Mouse (Mus musculus) forebrain, embryonic 11.5 days (tissue): ENCODE data around the gene Naf1. TPM values are rescaled to one million over a fixed set of nuclear protein-coding genes. Genes with fewer than 3 reads are reported as not detected.

Experiments used
- ATAC-seq: fragments of 200-750 bp; cut with Nextera tagmentation; replicated peaks from 2 replicates; pipeline ENCODE4 v1.8.0; 2017; ENCODE audit warnings: moderate TSS enrichment; ENCODE audit not compliant: low FRiP score
- DNase-seq: peaks from one replicate; pipeline ENCODE4 v3.0.0-alpha.2; 2017; ENCODE audit warnings: low spot score
- H3K27ac ChIP-seq: fragments of 300-500 bp; sonication (generic); 2 replicates; pipeline ENCODE4 v1.5.1; 2014; ENCODE audit warnings: low read depth, low read length
- H3K27me3 ChIP-seq: fragments of 300-500 bp; sonication (generic); 2 replicates; pipeline ENCODE4 v1.6.1; 2014; ENCODE audit warnings: mild to moderate bottlenecking, low read length, mixed read lengths; ENCODE audit not compliant: control insufficient read depth, insufficient read depth
- H3K36me3 ChIP-seq: fragments of 300-500 bp; sonication (generic); 2 replicates; pipeline ENCODE4 v1.6.1; 2014; ENCODE audit warnings: mild to moderate bottlenecking, low read length, moderate library complexity, mixed read lengths; ENCODE audit not compliant: control insufficient read depth, insufficient read depth
- H3K4me1 ChIP-seq: fragments of 300-500 bp; sonication (generic); replicated peaks from 2 replicates; pipeline ENCODE4 v1.6.1; 2014; ENCODE audit warnings: low read length, mixed read lengths; ENCODE audit not compliant: control insufficient read depth, insufficient read depth
- H3K4me2 ChIP-seq: fragments of 300-500 bp; sonication (generic); 2 replicates; pipeline ENCODE4 v1.6.1; 2014; ENCODE audit warnings: low read depth, mild to moderate bottlenecking, low read length, moderate library complexity, mixed read lengths; ENCODE audit not compliant: severe bottlenecking
- H3K4me3 ChIP-seq: fragments of 300-500 bp; sonication (generic); 2 replicates; pipeline ENCODE4 v1.5.1; 2014; ENCODE audit warnings: low read depth, low read length
- H3K9ac ChIP-seq: fragments of 300-500 bp; sonication (generic); 2 replicates; pipeline ENCODE4 v1.6.1; 2014; ENCODE audit warnings: low read length
- H3K9me3 ChIP-seq: fragments of 300-500 bp; sonication (generic); 2 replicates; pipeline ENCODE4 v1.6.1; 2016; ENCODE audit warnings: low read length, mixed read lengths; ENCODE audit not compliant: control insufficient read depth
- whole genome bisulfite sequencing: fragments of 180-500 bp; shearing (Covaris S2); extraction: QIAGEN DNeasy Blood & Tissue Kit; methylation state at CpG from one replicate; pipeline ENCODE4 v1.1.7; 2014; 5-methylcytosine and 5-hydroxymethylcytosine counted together
- polyA plus RNA-seq: library from polyadenylated mRNA; unstranded; fragments of >200 nt; fragmentation: Nextera tagmentation; extraction: Ambion mirVana; gene quantifications from 2 replicates; pipeline ENCODE4 v1.2.1, GENCODE M21; 2014

Naf1 gene
- 5.6 and 5.9 TPM in 2 replicates for polyA plus RNA-seq

DNA sequence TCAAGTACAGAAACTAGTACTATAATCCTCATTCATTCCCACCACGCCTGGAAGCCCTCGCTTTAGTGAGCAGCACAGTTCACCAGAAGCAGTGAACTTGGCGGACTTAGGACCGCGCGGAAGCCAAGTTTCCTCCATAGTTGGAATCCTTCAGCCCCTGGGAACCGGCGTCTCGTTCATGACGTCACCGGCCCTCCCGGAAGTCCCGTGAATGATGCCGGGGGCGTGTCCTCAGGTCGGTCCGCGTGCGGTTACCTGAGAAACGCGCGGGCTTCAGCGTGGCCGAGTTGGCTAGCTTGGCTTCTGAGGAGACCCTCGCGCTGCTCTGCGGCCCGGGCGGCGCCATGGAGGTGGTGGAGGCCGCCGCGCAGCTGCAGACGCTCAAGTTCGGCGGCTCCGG is at the start of gene Naf1:
Gene Naf1 (plus strand): TSS at position 195 of the 400 bp plus-strand sequence.
- no peaks in the 10 kb centered on the region for H3K36me3 ChIP-seq
- H3K9me3 ChIP-seq, result no peaks in the 10 kb centered on the region
- under 1% methylated on average over 36 of the region's 37 CpGs for WGBS

GRCm38 (mm10) chr8:66860921-66861588 is 1.0 kb downstream of the Naf1 start:
- Histone ChIP-seq H3K4me2 (peak overlapping the region; percentile 73), H3K9ac (peak overlapping the region; percentile 78), H3K4me3 (peak overlapping the region; percentile 72), H3K27ac (no peak overlapping the region), H3K27me3 (no peaks in the 10 kb centered on the region), H3K9me3 (no peaks in the 10 kb centered on the region), H3K36me3 (no peaks in the 10 kb centered on the region), H3K4me1 (0 out of 2 replicates have a peak, but pooled peaks cover 4% of the 10 kb centered on the region)
- under 1% methylated on average over 38 of the region's 46 CpGs for WGBS
- DNase-seq (peak; percentile 80), ATAC-seq (peak; percentile 70)

More for the DNA sequence above, at the start of gene Naf1:
- Histone ChIP-seq H3K27me3 (no peaks in the 10 kb centered on the region), H3K4me3 (peak within 1 kb of the TSS; percentile 72), H3K4me1 (0 out of 2 replicates have a peak, but pooled peaks cover 4% of the 10 kb centered on the region), H3K27ac (peak within 1 kb of the TSS; percentile 66; the same call in 1 of the 2 replicates), H3K4me2 (peak within 1 kb of the TSS; percentile 73), H3K9ac (peak within 1 kb of the TSS; percentile 78)
- DNase-seq (peak; percentile 97), ATAC-seq (peak; percentile 97)

DNA sequence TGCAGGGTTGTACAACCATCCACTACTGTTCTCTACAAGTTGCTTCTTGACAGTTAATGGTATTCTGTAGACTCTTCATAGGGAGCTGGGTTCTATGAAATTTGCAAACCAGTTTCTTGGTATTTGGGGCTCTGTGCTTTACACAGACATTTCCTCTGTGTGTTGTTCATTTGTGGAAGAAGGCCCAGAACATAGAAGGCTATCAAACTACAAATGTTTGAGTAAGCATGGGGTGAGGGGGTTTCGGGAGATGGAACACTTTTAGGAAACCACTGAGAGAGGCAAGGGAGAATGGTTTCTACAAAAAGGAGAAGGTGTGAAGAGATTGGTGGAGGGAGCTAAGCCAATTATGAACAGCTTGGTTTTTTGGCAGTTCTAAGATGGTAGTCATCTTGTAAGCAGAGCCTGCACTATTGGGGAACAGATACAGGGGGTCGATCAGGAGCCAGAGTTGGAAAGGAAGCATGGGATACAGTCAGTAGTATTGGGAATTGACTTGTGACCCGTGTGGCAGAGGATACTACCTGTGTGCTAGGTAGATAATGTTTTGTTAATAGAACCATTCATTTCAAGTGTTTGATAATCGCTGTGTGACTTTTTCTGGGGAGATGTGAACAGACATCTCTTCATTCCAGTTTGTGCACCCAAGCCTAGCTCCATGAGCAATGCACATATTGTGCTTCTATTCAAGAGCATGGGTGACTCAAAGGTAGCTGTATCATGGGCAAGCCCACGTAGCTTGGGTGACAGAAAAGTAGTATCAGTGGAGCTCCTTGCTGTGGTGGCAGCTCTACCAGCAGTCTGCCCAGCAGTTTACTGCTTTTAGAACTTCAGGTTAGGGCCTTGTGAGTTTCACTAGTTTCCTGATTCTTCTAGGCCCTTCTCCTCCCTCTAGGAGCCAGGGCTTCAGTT is 1.8 kb downstream of the Naf1 start:
- ATAC-seq (no peak), DNase-seq (no peak)
- Histone ChIP-seq H3K36me3 (no peaks in the 10 kb centered on the region), H3K4me2 (peak overlapping the region; percentile 73), H3K4me1 (0 out of 2 replicates have a peak, but pooled peaks cover 4% of the 10 kb centered on the region), H3K9me3 (no peaks in the 10 kb centered on the region), H3K4me3 (peak overlapping the region; percentile 72), H3K9ac (peak overlapping the region; percentile 78), H3K27ac (no peak overlapping the region), H3K27me3 (no peaks in the 10 kb centered on the region)
- WGBS, result 52% methylated on average over 5 of the region's 5 CpGs

DNA sequence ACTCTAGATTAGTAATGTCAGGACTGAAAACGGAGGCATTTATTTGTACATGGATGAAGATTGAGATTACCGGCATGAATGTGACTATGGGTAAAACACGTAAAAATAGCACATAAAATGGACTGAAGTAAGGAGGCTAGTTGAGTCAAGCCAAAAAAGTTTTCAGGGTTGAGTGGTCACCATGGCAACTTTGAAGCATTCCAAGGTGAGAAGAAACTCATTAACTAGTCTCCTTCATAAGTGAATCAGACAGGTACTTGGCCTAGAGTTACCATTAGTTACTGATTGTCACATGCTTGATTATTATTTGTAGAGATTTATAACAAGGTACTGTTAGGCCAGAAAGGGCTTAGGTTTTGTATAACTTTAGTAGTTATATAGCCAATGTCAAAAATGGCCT is 3.7 kb downstream of the Naf1 start:
- Histone ChIP-seq H3K27ac (no peak overlapping the region), H3K27me3 (no peaks in the 10 kb centered on the region), H3K9ac (no peak overlapping the region), H3K4me3 (no peak overlapping the region), H3K36me3 (no peaks in the 10 kb centered on the region), H3K9me3 (no peaks in the 10 kb centered on the region), H3K4me1 (0 out of 2 replicates have a peak, but pooled peaks cover 4% of the 10 kb centered on the region), H3K4me2 (no peak overlapping the region)
- ATAC-seq (no peak), DNase-seq (no peak)
- 97% methylated on average over 3 of the region's 3 CpGs for WGBS

- no peak overlapping the region for H3K27ac ChIP-seq
- ATAC-seq (no peak), DNase-seq (no peak)
- H3K4me2 ChIP-seq, result no peak overlapping the region
- no peaks in the 10 kb centered on the region for H3K9me3 ChIP-seq
- H3K27me3 ChIP-seq, result no peaks in the 10 kb centered on the region
- no peak overlapping the region for H3K4me3 ChIP-seq
- 0 out of 2 replicates have a peak, but pooled peaks cover 4% of the 10 kb centered on the region for H3K4me1 ChIP-seq
- H3K36me3 ChIP-seq, result no peaks in the 10 kb centered on the region
- 73% methylated on average over 1 of the region's 1 CpGs for WGBS
- H3K9ac ChIP-seq, result no peak overlapping the region
These were observed 5.1 kb downstream of the Naf1 start for GRCm38 (mm10) chr8:66865120-66865519.

GRCm38 (mm10) chr8:66867679-66868078 is 7.7 kb downstream of the Naf1 start:
- ATAC-seq, result no peak
- Histone ChIP-seq H3K4me2 (no peak overlapping the region), H3K4me3 (no peak overlapping the region), H3K27me3 (no peaks in the 10 kb centered on the region), H3K9me3 (no peaks in the 10 kb centered on the region), H3K4me1 (no peaks in the 10 kb centered on the region), H3K36me3 (no peaks in the 10 kb centered on the region), H3K27ac (no peak overlapping the region), H3K9ac (no peak overlapping the region)
- no peak for DNase-seq
- 67% methylated on average over 3 of the region's 3 CpGs for WGBS

DNA sequence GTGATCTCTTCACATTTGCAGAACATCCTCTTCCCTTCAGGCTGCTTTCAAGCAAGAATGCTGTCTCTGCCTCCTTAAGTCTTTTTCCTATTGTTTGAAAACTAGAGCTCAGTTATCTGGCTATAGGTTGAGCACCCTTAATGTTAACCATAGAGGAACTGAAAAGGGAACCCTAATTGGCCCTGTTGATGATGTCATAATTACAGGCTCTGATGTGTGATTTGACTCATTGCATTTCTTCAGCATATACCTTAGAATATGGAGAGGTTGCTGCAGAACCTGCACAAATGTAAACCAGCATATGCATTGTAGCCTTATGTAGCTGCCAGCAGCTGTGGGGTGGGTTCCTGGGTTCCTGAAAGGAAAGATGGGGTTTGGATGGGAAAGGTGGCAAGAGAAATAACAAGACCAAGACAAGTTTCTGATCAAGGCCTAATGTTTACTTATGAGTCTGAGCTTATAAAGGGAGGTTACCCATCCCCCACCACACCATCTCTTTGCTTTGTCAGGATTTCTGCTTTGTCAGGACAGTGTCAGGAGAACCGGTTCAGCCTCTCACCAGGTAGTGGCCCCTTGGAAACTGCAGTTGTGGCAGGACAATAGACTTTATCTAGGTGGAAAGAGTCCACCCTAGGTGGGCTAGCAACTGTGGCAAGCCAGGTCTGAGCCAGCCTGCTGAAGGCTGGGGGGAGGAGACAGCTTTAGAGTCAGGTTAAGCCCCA is 9.4 kb downstream of the Naf1 start:
- Histone ChIP-seq H3K9ac (no peak overlapping the region), H3K4me1 (no peaks in the 10 kb centered on the region), H3K27me3 (no peaks in the 10 kb centered on the region), H3K4me2 (no peak overlapping the region), H3K27ac (no peak overlapping the region), H3K4me3 (no peak overlapping the region), H3K9me3 (no peaks in the 10 kb centered on the region), H3K36me3 (no peaks in the 10 kb centered on the region)
- WGBS, result 0% methylated on average over 1 of the region's 1 CpGs
- ATAC-seq, result no peak
- no peak for DNase-seq

- H3K4me2 ChIP-seq, result no peak overlapping the region
- H3K27me3 ChIP-seq, result no peaks in the 10 kb centered on the region
- DNase-seq (no peak), ATAC-seq (no peak)
- H3K27ac ChIP-seq, result no peak overlapping the region
- H3K4me3 ChIP-seq, result no peak overlapping the region
- H3K9me3 ChIP-seq, result no peaks in the 10 kb centered on the region
- H3K36me3 ChIP-seq, result no peaks in the 10 kb centered on the region
- H3K4me1 ChIP-seq, result no peaks in the 10 kb centered on the region
- H3K9ac ChIP-seq, result no peak overlapping the region
- WGBS, result 68% methylated on average over 1 of the region's 1 CpGs
These were observed 23.8 kb downstream of the Naf1 start for GRCm38 (mm10) chr8:66883866-66884265.
